Mouse (Mus musculus) forebrain, embryonic 16.5 days (tissue): ENCODE data around the gene Lman2. TPM values are rescaled to one million over a fixed set of nuclear protein-coding genes. Genes with fewer than 3 reads are reported as not detected.

Experiments used
- ATAC-seq: fragments of 200-750 bp; cut with Nextera tagmentation; 2 replicates; pipeline ENCODE4 v1.8.0; 2017; ENCODE audit warnings: mild to moderate bottlenecking, moderate library complexity
- H3K27ac ChIP-seq: fragments of 300-500 bp; sonication (generic); 2 replicates; pipeline ENCODE4 v1.5.1; 2014; ENCODE audit warnings: low read length, control low read depth
- H3K27me3 ChIP-seq: fragments of 300-500 bp; sonication (generic); replicated peaks from 2 replicates; pipeline ENCODE4 v1.6.1; 2014; ENCODE audit warnings: low read length; ENCODE audit not compliant: control insufficient read depth, insufficient read depth
- H3K36me3 ChIP-seq: fragments of 300-500 bp; sonication (generic); 2 replicates; pipeline ENCODE4 v1.6.1; 2014; ENCODE audit not compliant: control insufficient read depth, insufficient read depth
- H3K4me1 ChIP-seq: fragments of 300-500 bp; sonication (generic); replicated peaks from 2 replicates; pipeline ENCODE4 v1.6.1; 2014; ENCODE audit warnings: low read length; ENCODE audit not compliant: control insufficient read depth, insufficient read depth
- H3K4me2 ChIP-seq: fragments of 300-500 bp; sonication (generic); 2 replicates; pipeline ENCODE4 v1.6.1; 2014; ENCODE audit warnings: mild to moderate bottlenecking, low read length, control low read depth
- H3K4me3 ChIP-seq: fragments of 300-500 bp; sonication (generic); replicated peaks from 2 replicates; pipeline ENCODE4 v1.5.1; 2014; ENCODE audit warnings: mild to moderate bottlenecking, low read length, control low read depth
- H3K9ac ChIP-seq: fragments of 300-500 bp; sonication (generic); replicated peaks from 2 replicates; pipeline ENCODE4 v1.6.1; 2014; ENCODE audit warnings: low read depth, low read length, control low read depth
- H3K9me3 ChIP-seq: fragments of 300-500 bp; sonication (generic); 2 replicates; pipeline ENCODE4 v1.6.1; 2016; ENCODE audit warnings: low read length; ENCODE audit not compliant: control insufficient read depth
- WGBS: fragments of 180-500 bp; shearing (Covaris S2); extraction: QIAGEN DNeasy Blood & Tissue Kit; methylation state at CpG from one replicate; pipeline ENCODE4 v1.1.7; 2014; 5-methylcytosine and 5-hydroxymethylcytosine counted together
- polyA plus RNA-seq: library from polyadenylated mRNA; unstranded; fragments of >200 nt; fragmentation: Nextera tagmentation; extraction: Ambion mirVana; gene quantifications from 2 replicates; pipeline ENCODE4 v1.2.1, GENCODE M21; 2015

Lman2 gene
- polyA plus RNA-seq, 1 experiment from 2014 or later: 56.3 TPM

- H3K9me3 ChIP-seq: no peaks in the 10 kb centered on the region
- H3K4me2 ChIP-seq: peak within 1 kb of the TSS; percentile 92
- no peaks in the 10 kb centered on the region for H3K27me3 ChIP-seq
- under 1% methylated on average over 79 of the region's 82 CpGs for WGBS
- H3K9ac ChIP-seq: peak within 1 kb of the TSS; percentile 76
- peak; percentile 81 for ATAC-seq
- H3K4me3 ChIP-seq: peak within 1 kb of the TSS; percentile 93
- H3K27ac ChIP-seq: peak within 1 kb of the TSS; percentile 89
- peaks cover 12% of the 10 kb centered on the region for H3K36me3 ChIP-seq
- peaks cover 33% of the 10 kb centered on the region for H3K4me1 ChIP-seq
Measured at GRCm38 (mm10) chr13:55329683-55330566, 32.7 kb downstream of the Lman2 start, which contains the start of gene Mxd3. Gene Mxd3, minus strand, starts transcription at chr13:55329823.

GRCm38 (mm10) chr13:55329109-55329682 is 33.4 kb downstream of the Lman2 start:
- 1% methylated on average over 29 of the region's 29 CpGs for WGBS
- peak; percentile 19 for ATAC-seq

GRCm38 (mm10) chr13:55328641-55329040 is 33.9 kb downstream of the Lman2 start:
- 75% methylated on average over 4 of the region's 4 CpGs for WGBS
- no peaks in the 10 kb centered on the region for H3K27me3 ChIP-seq
- no peak for ATAC-seq

More at GRCm38 (mm10) chr13:55329109-55329682, 33.4 kb downstream of the Lman2 start:
- Histone ChIP-seq H3K36me3 (peaks cover 15% of the 10 kb centered on the region), H3K9ac (peak overlapping the region; percentile 76), H3K4me2 (peak overlapping the region; percentile 92), H3K27ac (peak overlapping the region; percentile 80), H3K9me3 (no peaks in the 10 kb centered on the region), H3K4me1 (peaks cover 33% of the 10 kb centered on the region), H3K4me3 (peak overlapping the region; percentile 93), H3K27me3 (no peaks in the 10 kb centered on the region)

GRCm38 (mm10) chr13:55328171-55328570 is 34.4 kb downstream of the Lman2 start:
- peaks cover 15% of the 10 kb centered on the region for H3K36me3 ChIP-seq
- H3K9ac ChIP-seq: peak overlapping the region; percentile 76
- no peaks in the 10 kb centered on the region for H3K9me3 ChIP-seq
- H3K4me2 ChIP-seq: peak overlapping the region; percentile 92
- no peak for ATAC-seq
- H3K4me1 ChIP-seq: peaks cover 42% of the 10 kb centered on the region
- H3K27me3 ChIP-seq: no peaks in the 10 kb centered on the region
- no peak overlapping the region for H3K27ac ChIP-seq
- 91% methylated on average over 6 of the region's 6 CpGs for WGBS
- H3K4me3 ChIP-seq: peak overlapping the region; percentile 93

More at GRCm38 (mm10) chr13:55328641-55329040, 33.9 kb downstream of the Lman2 start:
- H3K36me3 ChIP-seq: peaks cover 15% of the 10 kb centered on the region
- no peaks in the 10 kb centered on the region for H3K9me3 ChIP-seq
- peak overlapping the region; percentile 76 for H3K9ac ChIP-seq
- H3K4me3 ChIP-seq: peak overlapping the region; percentile 93
- no peak overlapping the region for H3K27ac ChIP-seq
- peaks cover 37% of the 10 kb centered on the region for H3K4me1 ChIP-seq
- peak overlapping the region; percentile 92 for H3K4me2 ChIP-seq

GRCm38 (mm10) chr13:55327633-55328032 is 35.0 kb downstream of the Lman2 start:
- no peaks in the 10 kb centered on the region for H3K9me3 ChIP-seq
- H3K4me3 ChIP-seq: peak overlapping the region; percentile 93
- H3K4me1 ChIP-seq: peaks cover 47% of the 10 kb centered on the region
- H3K4me2 ChIP-seq: peak overlapping the region; percentile 92
- peak; percentile 54 for ATAC-seq
- peaks cover 15% of the 10 kb centered on the region for H3K36me3 ChIP-seq
- peak overlapping the region; percentile 73 for H3K27ac ChIP-seq
- H3K27me3 ChIP-seq: no peaks in the 10 kb centered on the region
- 13% methylated on average over 4 of the region's 8 CpGs for WGBS
- H3K9ac ChIP-seq: peak overlapping the region; percentile 45; the same call in 1 of the 2 replicates

- no peak for ATAC-seq
- Histone ChIP-seq H3K27me3 (no peaks in the 10 kb centered on the region), H3K36me3 (peaks cover 15% of the 10 kb centered on the region), H3K4me2 (peak overlapping the region; percentile 31), H3K4me1 (peaks cover 50% of the 10 kb centered on the region), H3K4me3 (peak overlapping the region; percentile 8; the same call in 1 of the 2 replicates), H3K27ac (peak overlapping the region; percentile 73), H3K9ac (peak overlapping the region; percentile 45; the same call in 1 of the 2 replicates), H3K9me3 (no peaks in the 10 kb centered on the region)
- WGBS: 66% methylated on average over 4 of the region's 4 CpGs
Measured at GRCm38 (mm10) chr13:55327169-55327568, 35.4 kb downstream of the Lman2 start.

- Histone ChIP-seq H3K9ac (no peak overlapping the region), H3K27me3 (no peaks in the 10 kb centered on the region), H3K4me1 (peaks cover 54% of the 10 kb centered on the region), H3K4me2 (no peak overlapping the region), H3K36me3 (peaks cover 15% of the 10 kb centered on the region), H3K9me3 (no peaks in the 10 kb centered on the region), H3K4me3 (no peak overlapping the region), H3K27ac (no peak overlapping the region)
- 83% methylated on average over 11 of the region's 11 CpGs for WGBS
- ATAC-seq: no peak
Measured at GRCm38 (mm10) chr13:55325596-55325995, 37.0 kb downstream of the Lman2 start.

- H3K4me3 ChIP-seq: peak overlapping the region; percentile 91
- H3K9ac ChIP-seq: peak overlapping the region; percentile 91
- peaks cover 21% of the 10 kb centered on the region for H3K36me3 ChIP-seq
- ATAC-seq: 0 out of 2 replicates have a peak, but pooled peaks have one; percentile 13
- H3K4me2 ChIP-seq: peak overlapping the region; percentile 83
- H3K27me3 ChIP-seq: no peaks in the 10 kb centered on the region
- peak overlapping the region; percentile 63 for H3K27ac ChIP-seq
- H3K9me3 ChIP-seq: no peaks in the 10 kb centered on the region
- peaks cover 32% of the 10 kb centered on the region for H3K4me1 ChIP-seq
- 1% methylated on average over 31 of the region's 31 CpGs for WGBS
Measured at GRCm38 (mm10) chr13:55322130-55322825, 40.3 kb downstream of the Lman2 start.
